Mouse (Mus musculus) MN1 (cell line): Measurements from ENCODE around the gene Kcnc2.
"Not testable (repeated sequence)": the region's sequence is repeated elsewhere in the genome, so short reads cannot be mapped to it uniquely, and the experiment has no call there.

Experiments
- DNase-seq: peaks from one replicate; pipeline ENCODE4 v3.0.0-alpha.2; 2016; ENCODE audit warnings: low spot score

The Kcnc2 gene

DNA sequence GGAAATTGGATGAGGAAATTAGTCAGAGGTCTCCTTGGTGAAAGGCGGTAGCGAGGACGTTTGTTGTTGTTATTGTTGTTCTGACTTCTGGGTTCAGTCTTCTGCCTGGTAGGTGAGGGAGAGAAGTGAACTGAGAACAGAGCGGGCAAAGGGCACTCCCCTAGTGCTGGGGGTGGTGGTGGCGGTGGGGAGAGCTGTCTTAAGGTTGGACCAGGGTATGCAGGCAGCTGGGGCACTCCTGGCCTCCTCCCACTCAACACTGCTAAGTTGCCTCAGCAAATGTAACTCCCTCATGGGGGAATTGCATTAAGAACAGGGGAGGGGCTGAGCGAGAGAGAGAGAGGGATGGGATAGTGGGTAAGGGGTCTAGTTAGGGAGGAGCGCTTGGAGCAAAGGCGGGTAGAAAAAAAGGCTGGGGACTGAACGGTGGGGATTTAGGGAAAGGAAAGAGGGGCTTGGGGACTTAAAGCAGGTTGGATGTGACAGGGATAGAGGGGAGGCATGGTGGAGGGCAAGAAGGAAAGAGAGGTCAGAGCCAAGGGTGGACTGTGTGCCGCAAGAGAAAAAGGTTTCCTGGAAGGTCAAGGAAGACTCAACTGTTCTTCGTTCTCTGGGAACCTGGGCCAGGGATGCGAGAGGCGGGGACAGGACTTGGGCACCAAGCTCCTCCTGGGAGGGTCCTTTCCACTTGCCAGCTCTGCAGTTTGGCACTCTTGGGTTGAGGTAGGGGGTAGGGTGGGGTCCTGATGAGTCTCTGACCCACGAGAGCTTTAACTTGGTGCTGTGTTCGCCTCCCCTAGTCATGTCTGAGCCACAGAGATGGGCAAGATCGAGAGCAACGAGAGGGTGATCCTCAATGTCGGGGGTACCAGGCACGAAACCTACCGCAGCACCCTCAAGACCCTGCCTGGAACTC is at the start of gene Kcnc2:
Gene Kcnc2, plus strand, starts transcription at position 235 of the 916 bp plus-strand sequence.
- DNase-seq, result no peak

DNA sequence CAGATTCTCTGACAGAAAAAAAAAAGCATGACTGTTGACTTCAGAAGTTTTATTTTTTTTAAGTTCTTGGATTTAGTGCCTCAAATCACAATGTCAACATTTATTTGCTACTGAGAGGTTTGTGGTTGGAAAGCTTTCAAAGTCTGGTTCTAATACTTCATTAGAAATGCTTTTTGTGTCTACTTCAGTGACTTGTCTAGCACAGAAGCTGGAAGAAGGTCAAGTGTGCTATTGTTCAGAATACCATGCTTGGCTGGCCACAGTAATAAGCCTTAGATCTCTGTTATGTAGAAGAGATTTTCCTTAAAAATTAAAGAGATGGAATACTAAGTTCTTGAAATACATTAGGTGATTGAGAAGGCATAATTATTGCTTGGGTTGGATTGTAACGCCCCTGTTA is 43.8 kb upstream of the Kcnc2 start:
- DNase-seq, result no peak

DNA sequence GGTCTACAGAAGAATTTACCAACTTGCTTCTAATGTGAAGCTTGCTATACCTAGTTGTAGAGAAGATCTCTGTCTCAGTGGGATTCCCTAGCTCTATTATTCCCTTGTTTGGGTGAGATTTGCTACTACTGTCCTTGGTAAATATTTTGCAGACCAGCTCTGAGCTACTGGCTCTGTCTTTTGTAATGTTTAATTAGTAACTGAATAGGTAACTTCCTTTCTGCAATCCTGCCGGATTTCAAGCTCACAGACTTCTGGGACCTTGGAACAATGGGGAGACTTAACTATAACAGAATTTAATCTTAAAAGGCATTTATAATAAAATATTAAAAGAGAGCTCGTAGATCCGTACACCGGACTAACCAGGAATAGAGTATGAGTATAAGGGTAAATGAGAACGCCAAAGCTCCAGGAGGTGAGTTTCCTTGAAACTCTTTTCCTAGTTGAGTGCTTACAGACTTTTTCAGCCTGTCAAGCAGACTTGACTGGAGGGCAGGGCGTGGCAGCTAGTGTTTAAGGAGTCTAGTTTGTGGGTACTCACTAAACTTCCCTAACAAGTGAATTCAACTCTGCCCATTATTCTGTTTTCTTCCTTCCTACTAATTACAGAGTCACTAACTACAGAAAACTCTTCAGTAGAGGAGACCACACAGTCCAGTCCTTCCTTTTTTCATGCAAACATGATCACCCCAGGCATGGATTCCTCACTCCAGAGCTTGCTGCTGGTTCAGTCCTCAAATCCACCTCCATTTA is 41.7 kb upstream of the Kcnc2 start:
- not testable (repeated sequence) for DNase-seq

DNA sequence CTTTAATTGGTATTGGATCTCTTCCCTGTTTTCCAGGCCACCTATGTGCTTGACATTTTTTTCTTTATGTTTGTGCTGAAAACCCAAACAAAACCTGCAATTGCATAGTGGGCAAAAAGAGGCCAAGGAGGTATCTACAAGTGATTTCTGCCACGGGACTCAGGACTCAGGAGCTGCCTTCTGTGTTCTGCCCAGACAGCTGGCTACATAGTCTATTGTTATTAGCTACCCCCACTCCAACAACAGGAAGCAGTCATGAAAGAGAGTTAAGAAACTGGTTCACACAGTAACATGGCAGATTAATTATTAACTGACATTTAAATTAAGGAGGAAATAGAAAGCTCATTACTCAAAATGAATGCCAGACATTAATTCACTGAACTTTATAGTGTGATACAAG is 38.2 kb upstream of the Kcnc2 start:
- DNase-seq, result not testable (repeated sequence)

DNA sequence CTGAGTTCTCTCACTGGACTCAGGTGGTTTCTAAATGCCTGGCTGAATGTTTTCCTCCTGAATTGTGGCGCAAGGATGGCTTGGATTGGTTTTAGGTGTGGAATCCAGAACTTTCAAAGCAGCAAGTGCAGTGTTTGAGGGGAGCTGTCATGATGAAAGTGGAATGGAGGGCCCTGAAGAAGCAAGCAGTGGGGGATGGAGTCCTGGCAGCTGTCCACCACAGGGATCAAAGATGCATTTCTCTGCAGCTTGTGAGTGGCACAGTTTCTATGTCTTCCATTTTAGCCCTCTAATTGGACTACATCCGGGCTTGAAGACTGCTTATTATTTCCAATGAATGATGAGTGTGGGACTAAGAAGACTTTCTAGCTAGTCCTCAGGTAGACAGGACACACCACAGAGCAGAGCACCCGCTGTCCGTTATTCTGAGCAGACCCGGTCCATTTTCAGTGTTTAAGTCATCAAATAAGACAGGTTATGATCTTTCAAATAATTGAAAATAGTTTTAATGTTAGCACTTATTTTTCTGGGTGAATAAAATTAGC is 35.5 kb upstream of the Kcnc2 start:
- not testable (repeated sequence) for DNase-seq

DNA sequence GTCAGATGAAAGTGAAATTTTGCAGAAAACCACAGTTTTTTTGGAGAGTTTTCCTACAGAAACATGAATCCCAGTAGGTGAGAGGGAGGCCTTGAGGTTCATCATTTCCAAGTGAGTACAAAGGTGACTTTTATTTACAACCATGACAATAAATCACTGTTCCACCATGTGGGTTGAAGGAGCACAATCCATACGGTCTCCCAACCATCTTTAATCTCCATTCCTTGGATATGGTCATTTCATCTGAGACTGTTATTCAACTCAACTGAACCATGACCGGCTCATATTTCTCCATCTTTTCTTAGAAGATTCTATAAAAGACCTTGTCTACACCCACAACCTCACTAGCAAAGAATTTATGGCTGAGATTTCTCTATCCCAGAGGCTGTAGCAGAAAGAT is 22.6 kb upstream of the Kcnc2 start:
- no peak for DNase-seq

DNA sequence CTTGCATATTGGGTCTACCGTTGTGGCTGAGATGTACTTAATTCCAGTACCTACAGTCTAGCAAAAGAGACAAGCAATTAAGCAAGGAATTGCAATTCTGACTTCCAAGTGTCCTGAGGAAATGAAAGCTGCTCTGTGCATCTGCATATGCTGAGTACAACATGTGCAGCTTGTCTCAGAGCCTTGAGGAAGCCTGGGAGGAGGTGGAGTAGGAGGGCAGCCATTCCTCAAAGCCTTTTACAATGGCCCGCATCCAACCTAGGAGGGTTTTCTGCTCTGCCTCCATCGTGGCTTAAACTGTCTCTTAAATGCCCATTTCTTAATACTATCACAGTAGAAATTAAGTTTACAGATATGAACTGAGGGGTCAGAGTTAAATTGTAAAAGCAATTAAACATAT is 7.5 kb upstream of the Kcnc2 start:
- no peak for DNase-seq

DNA sequence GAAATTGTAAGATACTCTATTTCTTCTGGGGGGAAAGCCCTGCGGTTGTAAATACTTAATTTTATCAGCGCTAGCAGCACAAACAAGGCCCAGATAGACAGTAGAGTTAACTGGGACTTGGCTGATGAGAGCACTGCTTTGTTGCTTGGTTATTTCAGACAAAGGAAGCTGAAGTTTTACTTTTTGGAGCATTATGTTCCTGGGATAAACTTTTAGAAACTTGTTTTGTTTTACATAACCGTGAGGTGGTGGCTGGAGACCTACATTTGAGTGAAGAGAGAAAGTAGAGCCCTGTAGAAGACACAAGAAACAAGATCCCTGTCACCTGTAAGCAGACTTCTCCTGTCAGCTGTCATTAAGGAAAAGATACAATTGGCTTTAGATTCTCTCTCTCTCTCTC is 1.4 kb upstream of the Kcnc2 start:
- no peak for DNase-seq

DNA sequence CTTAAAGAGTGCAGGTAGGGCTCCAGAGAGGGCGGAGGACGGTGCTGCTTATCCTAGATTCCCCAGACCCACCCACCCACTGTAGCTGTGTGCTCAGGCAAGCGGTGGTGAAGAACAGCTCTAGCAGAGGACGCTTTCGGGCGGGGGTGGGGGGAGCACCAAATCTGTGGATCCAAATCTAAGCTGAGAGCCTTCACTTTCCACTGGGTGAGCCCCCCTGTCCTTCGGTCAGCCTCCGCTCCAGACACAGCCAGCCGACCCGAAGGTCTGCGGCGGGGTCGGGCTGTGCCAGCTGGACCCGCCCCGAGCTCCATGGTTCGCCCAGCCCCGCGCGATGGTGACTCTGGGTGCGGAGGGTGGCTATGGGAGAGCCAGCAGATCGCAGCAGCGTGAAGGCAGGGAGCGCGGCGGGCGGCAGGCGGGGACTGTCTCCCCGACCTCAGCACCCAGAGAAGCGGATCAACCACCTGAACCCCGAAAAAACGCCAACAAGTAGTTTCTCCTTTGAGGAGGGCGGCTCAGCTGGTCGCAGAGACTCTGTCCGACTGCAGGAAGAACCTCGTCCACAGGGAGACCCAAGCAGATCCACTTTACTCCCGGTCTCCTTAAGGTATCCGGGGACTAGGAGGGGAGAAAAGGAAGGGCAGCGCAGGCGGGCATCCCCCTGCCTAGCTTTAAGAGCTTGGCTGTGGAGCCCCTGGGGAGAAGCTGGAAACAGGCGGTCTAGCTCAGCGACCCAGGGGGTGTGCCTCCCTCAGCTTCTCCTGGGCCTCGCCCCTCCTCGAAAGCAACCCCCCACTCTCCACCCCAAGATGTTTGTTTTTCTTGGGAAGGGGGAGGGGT is 761 bp upstream of the Kcnc2 start:
- no peak for DNase-seq

DNA sequence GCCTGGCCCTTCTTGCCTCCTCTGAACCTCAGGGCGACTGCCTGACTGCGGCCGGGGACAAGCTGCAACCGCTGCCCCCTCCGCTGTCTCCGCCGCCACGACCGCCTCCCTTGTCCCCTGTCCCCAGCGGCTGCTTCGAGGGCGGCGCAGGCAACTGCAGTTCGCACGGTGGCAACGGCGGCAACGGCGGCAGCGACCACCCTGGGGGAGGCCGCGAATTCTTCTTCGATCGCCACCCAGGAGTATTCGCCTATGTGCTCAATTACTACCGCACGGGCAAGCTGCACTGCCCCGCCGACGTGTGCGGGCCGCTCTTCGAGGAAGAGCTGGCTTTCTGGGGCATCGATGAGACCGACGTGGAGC is 863 bp downstream of the Kcnc2 start:
- no peak for DNase-seq

DNA sequence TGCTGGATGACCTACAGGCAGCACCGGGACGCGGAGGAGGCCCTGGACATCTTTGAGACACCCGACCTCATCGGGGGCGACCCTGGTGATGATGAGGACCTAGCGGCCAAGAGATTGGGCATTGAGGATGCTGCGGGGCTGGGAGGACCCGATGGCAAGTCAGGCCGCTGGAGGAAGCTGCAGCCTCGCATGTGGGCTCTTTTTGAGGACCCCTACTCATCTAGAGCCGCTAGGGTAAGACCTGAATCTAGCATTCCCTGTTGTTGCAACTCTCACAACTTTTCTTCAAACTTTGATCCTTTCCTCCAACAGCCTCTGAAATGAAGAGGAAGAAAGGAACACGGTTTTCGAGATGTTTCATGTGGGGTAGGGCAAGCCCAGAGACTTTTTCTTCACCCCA is 1.2 kb downstream of the Kcnc2 start:
- DNase-seq, result no peak

DNA sequence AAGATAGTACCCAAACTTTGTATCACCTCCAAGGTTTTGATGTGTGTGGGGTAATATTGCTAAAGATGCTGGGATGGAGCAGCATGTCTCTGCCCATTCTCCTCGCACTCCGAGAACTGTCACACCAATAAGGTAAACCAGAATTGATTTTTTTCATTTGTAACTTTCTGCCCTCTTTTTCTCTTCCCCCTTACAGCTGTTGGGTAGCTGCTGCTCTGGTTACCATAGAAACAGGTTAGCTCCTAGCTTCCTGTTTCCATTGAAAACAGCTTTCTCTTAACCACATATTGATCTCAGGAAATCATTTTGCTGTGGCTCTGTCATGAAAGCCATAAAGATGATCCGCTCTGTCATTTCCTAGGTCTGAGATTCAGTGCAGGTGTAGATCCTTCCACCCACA is 7.1 kb downstream of the Kcnc2 start:
- no peak for DNase-seq

DNA sequence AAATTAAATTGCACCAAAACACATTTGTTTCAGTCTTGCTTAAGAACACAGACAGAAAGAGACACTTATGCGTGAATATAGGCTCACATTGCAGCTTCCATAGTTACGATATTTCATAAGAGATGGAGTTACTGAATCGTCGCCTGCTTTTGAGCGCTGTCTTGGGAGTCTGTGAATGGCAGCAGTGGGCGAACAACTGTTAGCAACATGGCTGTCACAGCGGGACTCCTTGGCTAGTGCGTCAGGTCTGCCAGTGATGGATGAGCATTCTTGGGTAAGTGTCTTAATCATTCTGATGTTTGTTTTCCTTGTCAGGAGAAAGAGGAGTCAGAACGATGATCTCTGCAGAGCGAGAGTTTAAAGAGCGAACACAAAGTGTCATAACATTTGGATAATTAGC is 44.2 kb downstream of the Kcnc2 start:
- no peak for DNase-seq

DNA sequence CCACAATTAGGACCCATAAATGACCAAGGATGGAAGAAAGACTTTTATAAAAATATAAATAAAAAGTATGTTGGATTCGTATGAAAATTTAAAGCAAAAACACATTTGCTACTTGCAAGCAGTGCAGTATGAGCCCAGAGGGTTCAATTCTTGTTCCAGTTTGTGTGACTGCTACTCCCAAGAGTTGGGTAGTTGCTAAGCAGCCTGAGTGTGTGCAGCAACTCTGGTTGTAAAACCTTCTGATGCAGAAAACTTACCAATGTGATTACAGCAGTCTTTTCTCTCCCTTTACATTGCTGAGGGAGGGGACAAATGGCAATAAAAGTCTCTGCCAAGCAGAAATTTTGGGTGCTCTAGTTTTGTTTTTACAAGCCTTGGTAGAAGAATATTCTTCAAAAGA is 46.9 kb downstream of the Kcnc2 start:
- DNase-seq, result no peak

DNA sequence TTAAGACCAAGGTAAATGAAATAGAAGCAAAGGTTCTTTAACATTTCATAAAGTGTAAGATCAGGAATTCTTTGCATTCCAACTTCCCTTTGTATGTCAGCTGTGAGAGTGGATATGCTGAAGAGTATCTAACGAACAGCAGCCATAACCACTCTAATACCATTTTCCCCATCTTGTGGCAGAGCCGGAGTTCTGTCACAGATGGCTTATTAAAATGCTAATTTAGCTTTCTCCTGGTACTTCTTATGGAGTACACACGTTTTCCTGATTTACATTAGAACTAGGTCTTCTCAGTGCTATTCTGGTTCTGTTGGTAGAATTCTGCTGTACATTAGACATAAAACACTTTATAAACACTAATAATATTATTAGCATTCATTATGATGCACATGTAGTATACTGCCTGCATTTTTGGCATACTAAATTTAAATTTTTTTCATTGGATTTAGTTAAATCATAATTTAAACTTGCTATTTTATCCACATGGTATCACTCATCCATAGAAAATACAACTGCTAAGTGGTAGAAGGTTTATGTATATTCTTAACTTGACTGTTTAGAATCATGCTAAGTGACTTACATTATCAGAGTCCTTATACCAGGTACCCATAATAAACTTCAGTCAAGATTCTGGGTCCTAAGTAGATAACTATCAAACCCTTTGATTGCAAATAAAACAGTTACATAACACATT is 86.9 kb downstream of the Kcnc2 start:
- DNase-seq, result no peak

DNA sequence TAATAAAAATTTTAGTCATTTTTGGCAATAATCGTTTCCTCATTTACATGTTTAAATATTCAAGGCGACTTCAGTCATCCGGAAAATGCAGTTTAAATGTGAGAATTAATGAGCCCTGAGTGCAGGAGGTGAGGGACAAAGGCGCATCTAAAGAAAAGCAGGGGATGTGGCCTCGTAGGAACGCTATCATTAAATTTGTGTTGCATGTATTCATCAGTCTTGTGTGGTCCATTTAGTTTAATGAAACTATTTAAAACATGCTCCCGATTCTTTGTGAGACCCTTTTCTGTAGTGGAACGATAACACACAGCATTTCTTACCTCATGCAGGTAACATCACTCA is 87.4 kb downstream of the Kcnc2 start:
- DNase-seq, result no peak

DNA sequence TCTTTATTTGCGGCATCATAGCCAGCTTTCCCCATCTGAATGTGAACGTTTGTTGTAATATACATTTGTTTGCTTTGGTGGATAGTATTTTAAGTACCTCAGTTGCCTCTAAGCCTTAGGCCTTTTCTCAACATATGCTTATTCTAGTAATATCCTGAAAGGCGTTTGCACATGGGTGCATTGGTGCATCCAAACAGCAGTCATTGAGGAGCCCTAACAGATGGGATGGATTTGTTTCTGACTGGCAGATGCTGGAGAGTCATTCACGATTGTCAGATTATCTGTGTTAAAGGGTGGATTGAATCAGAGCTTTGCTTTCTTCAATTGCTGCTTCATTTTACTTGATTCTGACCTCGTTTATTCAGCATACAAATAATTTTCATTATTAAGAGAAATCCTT is 89.8 kb downstream of the Kcnc2 start:
- DNase-seq, result no peak

DNA sequence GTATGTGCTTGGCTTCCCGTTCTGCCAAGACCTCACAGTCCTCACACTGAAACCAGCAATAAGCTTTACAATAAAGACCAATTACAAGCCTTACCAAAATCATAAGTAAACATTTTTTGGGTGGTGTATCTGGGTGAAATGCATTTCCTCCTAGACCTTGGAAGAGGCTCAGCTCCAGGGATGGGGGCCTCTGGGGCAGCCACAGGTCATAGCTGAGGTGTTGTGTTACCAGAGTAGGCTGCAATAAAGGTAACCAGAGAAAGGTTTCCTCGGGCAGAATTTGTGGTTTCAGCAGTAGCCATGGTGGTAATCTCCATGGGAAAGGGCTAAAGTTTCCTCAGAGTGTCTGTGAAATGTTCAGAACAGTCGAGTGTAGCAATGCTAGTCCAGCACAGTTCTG is 97.4 kb downstream of the Kcnc2 start:
- no peak for DNase-seq

DNA sequence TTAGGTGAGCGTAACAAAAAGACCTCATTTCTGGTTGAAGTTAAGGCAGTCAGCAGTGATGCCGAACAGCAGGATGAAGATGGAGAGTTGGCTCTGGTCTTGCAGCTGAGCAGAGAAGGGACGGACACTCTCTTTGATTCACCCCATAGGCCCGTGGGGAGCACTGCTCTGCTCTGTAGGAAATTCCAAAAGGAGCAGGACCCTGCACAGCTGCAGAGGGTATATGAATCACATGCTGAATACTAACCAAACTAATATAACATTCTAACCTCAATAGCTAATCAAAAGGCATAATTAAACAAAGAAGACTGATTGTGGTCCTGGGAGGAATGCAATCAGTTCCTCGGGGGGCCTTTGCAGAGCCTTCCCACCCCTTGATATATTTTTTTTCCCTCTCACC is 106.2 kb downstream of the Kcnc2 start:
- DNase-seq, result no peak

DNA sequence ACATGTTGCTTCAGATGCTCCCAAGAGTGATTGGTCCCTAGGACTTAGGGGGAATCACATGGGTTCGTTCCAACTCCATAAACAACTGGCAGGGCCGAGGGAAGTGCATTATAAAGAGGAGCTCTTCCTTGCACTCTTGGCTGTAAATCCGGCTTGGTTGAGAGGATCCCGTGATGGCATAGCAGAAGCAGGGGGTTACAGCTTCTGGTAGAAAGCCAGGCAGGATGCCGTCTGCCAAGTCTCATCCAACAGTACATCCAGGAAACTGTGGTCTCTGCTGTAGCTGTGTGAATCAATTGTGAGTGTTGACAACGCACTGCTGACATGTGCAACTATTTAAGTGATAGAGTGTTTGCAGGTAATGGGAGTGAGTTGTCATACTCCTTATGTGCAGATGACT is 107.5 kb downstream of the Kcnc2 start:
- no peak for DNase-seq

DNA sequence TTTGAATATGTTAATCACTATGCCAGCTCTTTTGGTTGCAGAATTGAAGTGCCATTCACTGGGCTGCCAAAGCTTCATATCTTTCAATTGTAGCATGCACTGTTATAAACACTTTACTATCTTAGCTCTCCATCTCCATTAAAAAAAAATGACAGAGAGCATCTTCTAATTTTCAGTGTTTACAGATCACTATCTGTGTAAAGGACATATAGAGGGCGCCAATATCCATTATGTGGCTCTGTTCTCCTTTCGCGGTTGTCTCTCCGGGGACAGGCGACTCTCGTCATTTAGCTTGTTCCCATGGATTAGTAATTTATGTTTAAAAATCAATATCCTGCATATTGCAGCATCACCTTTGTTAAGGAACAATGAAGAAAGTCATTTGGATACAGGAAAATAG is 109.7 kb downstream of the Kcnc2 start:
- no peak for DNase-seq
